Mouse (Mus musculus) natural killer cell, adult 2 months (primary cell): ENCODE data around the gene Dhx37.
A peak's percentile ranks its signal among the peaks of the same experiment; 100 is the strongest.
"Not testable (repeated sequence)": the region's sequence is repeated elsewhere in the genome, so short reads cannot be mapped to it uniquely, and the experiment has no call there.

Source experiments
- DNase-seq, 2 experiments: peaks; one replicate each; pipeline ENCODE4 v3.0.0; 2022; ENCODE audit warnings: low spot score in 2 of 2

The Dhx37 gene

DNA sequence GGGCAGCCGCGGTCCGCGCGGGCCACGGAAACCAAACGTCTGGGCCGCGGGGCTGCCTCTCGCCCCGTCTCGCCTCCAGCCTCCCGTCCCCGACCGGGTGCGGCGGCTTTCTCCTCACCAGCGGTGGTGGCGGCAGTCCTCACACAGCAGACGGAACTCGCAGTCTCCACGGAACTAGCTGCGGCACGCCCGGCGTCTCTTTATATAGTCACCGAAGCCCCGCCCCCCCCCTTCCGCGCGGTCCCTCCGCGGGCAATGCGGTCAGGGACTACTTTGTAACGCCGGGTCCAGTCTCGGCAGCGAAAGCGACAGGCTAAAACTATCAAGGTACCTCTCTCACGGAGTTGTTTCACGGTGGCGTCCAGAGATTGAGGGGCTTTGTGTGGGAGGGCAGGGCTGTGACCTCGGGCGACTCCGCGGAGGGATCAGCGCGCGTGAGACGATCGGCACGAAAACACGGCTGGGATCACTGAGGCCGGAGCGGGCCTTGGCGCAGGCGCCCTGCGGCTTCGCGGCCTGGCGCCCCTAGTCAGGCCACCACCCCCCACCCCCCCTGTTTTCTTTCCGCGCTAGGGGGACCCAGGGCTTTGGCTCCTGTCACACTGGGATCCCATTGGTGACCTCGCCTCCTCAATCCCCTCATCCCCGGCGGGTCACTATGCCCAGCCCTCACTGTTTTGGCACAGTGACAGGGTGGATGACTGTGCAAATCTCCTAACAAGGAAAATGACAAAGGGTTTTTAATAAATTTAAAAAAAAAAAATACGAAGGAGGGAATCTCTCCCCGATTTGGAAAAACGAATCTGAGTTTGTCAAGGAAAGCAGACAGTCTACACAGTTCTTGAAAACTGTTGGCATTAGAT, 44.1 kb downstream of the Dhx37 start, which contains the start of gene Ubc:
TSS of gene Ubc (minus strand) at position 624 of the 863 bp plus-strand sequence.
- peak; percentile 84 to 87 for DNase-seq

DNA sequence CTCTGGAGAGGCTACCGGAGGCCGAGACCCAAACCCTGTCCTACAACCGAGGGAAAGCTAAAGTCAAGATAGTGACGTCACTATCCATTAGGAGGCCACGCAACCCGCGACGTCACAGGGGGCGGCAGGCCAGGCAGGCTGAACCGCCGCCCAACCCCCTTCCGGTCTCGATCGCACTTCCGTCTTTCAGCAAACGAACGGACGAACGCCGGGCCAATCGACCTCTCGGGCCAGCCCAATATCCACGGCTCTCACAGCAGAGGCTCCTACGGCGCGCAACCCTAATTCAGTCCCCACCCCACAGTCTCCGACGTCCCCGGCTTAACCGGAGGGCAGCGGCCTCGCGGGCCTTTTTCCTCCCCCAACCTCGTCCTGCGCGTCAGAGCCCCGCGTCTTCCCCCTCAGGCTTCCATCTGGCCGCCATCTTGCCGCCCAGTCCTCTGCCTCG, 44.8 kb downstream of the Dhx37 start, which contains the start of gene Gm10382:
TSS of gene Gm10382 (plus strand) at position 192 of the 448 bp plus-strand sequence.
- peak; percentile 94 to 95 for DNase-seq

- no peak for DNase-seq
Measured at GRCm38 (mm10) chr5:125388358-125389092, 45.4 kb downstream of the Dhx37 start.

GRCm38 (mm10) chr5:125387295-125387694, 46.6 kb downstream of the Dhx37 start:
- not testable (repeated sequence) for DNase-seq

GRCm38 (mm10) chr5:125385215-125385940, 48.5 kb downstream of the Dhx37 start:
- no peak for DNase-seq

- DNase-seq = peak in 1 of 2 experiments; percentile 10
Measured at GRCm38 (mm10) chr5:125384512-125385214, 49.3 kb downstream of the Dhx37 start.

GRCm38 (mm10) chr5:125383637-125384420, 50.1 kb downstream of the Dhx37 start:
- no peak for DNase-seq

DNA sequence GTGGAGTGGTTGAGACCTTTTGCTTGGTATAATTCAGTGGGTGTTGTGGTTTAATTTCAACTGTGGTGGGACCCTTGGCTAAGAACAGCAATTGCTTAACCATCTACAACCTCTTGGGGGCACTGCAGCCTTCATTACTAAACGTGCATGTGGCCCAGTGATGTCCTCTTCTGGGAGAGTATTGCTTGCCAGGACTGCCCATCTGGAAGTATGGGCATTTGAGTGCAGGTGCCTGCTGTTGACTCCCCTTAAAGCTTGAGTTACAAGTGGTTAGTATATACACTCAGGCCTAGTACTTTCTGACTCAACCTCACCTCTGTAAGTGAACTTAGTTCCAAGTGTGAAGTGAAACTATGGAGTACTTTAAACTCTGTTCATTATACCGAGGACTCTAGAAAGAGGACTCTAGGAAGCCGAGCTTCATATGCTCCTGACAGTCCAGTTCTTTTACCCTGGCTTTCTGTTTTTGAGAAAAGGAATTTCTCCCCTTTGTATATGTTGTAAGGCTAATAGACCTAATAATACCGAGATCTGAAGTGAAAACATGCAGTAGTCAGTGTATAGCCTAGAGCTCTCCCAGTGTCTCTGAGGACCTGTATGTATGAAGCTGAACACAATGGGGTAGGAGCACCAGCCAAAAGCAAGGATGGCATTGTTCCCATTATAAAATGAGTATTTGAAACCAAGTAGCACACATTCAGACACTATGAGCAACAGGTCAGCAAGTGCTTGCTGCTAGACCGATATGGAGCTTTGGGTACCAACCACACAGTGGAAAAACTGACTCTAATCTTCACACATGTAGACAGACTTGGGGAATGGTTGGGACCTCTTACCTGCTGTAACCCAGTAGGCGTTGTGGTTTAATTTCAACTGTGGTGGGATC, 51.0 kb downstream of the Dhx37 start:
- peak; percentile 40 to 48 for DNase-seq

- no peak for DNase-seq
Measured at GRCm38 (mm10) chr5:125381954-125382672, 51.8 kb downstream of the Dhx37 start.

- no peak for DNase-seq
Measured at GRCm38 (mm10) chr5:125378919-125379318, 55.0 kb downstream of the Dhx37 start.

DNA sequence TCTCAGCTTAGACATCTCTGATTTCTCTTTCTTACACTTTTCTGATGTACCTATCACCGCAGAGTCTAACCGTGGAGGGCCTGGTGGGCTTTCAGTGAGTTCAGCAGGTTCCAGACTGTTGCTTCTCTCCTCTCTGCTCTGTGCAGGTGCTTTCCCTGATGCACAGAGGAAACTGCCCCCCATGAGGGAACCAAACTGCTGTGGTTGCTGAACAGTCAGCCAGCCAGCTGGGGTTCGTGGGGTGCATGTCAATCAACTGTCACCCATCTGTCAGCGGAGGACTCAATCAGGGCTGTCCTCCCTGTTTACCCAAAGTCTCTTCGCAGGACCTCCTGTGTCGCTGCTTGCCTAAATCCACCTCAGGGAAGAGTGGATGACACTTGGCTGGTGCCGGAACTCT, 56.7 kb downstream of the Dhx37 start:
- DNase-seq = peak in 1 of 2 experiments; percentile 21

DNA sequence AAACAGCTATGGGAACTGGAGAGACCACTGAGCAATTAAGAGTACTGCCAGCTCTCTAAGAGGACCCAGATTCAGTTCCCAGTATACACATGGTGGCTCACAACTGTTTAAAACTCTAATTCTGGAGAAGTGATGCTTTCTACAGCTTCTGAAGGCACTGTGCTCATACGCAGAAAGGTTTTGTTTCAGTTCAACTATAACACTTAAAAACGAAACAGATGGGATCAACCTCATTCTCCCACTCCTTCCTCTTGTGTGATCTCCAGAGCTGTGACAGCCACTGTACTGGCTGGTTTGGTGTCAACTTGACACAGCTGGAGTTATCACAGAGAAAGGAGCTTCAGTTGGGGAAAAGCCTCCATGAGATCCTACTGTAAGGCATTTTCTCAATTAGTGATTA, 58.0 kb downstream of the Dhx37 start:
- DNase-seq = no peak

DNA sequence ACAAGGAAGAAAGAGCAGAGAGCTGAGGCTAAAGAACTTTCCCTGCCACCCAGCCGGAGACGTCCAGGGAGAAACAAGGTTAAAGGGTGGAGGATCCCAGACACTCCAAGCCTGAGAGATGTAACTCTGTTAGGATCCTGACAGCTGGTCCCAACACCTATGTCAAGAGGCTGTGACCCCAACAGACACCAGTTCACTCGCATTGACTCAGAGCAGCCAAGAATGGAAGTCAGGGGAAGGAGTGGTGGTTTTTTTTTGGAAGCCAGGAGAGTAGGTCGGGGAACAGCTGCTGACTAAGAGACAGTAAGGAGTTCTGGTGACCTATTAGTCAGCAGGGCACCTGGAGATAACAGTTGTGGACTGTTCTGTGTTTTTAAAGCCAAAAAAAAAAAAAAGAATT, 61.9 kb downstream of the Dhx37 start:
- DNase-seq = no peak

- no peak for DNase-seq
Measured at GRCm38 (mm10) chr5:125370950-125371693, 62.8 kb downstream of the Dhx37 start.

DNA sequence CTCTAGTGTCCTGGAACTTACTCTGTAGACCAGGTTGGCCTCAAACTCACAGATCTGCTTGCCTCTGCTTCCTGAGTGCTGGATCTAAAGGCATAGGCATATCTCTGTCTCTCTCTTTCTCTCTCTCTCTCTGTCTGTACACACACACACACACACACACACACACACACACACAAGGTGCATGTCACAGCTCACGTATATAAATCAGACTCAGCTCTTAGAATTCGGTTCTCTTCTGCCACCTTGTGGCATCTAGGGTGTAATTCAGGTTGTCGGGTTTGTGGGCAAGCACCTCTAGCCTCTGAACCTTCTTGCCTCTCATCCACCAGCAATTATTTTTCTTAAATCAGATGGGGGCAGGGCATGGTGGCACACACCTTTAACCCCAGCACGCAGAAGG, 65.4 kb downstream of the Dhx37 start:
- peak; percentile 46 to 71 for DNase-seq

DNA sequence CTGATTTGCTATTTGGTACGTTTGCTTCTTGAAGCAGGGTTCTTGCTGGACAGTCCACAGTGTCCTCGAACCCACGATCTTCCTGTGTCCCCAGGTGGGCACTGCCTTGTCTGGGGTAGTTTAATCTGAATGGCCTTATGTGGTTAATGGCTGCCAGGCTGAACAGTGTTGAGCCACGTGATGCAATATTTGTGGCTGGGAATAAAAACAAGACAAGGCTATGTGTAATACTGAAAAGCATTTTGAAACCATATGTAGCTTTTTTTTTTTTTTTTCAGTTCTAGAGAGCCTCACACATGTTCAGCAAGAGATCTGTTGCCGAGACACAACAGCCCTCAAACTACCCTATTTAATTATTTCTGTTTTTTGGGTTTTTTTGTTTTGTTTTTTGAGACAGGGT, 65.8 kb downstream of the Dhx37 start:
- DNase-seq = no peak

DNA sequence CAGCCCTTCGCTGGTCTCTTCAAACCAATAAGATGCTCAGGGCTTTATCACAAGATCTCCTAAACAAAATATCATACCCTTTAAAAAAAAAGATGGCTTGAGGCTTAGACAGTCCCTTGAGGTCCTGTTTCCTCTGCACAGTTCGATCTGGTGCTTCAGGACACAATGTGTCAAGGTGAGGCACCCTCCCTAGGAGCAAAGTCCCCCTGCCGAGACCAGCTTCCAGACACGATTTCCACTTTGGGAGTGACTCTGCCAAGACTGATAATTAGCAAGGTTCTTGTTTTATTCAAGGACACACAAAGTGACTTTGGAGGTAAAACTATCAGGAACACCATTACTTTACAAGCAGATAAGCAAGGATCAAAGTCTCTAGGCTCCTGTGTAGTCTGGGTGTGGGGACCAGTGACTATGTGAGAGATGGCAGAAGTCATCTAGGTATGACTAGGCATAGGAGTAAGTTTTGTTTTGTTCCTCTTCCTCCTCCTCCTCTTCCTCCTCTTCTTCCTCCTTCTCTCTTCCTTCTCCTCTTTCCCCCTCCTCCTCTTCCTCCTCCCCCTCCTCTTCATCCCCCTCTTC, 69.0 kb downstream of the Dhx37 start:
- DNase-seq = no peak

GRCm38 (mm10) chr5:125363894-125364293, 70.0 kb downstream of the Dhx37 start:
- DNase-seq = no peak
